Mouse (Mus musculus): Measurements from ENCODE around the gene Rnf167.

Gene Rnf167

DNA sequence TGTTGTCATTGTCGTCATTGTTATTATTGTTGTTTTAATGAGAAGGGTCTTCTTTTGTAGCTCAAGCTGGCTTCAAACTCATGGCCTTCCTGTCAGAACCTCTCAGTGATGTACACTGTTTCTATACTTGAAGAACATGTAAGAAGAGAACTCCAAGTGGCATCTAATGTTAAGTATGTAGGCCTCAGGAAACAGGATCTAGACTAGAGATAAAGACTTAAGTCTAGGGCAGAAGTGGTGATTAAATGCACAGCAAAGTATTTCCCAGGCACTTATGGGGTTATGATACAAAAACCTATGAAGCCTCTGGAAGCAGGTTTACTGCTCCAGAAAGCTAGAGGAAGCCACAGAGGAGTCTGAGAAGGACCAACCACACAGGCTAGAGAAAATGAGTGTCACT is 8.7 kb upstream of the Rnf167 start:
- DNase-seq, result no peak

DNA sequence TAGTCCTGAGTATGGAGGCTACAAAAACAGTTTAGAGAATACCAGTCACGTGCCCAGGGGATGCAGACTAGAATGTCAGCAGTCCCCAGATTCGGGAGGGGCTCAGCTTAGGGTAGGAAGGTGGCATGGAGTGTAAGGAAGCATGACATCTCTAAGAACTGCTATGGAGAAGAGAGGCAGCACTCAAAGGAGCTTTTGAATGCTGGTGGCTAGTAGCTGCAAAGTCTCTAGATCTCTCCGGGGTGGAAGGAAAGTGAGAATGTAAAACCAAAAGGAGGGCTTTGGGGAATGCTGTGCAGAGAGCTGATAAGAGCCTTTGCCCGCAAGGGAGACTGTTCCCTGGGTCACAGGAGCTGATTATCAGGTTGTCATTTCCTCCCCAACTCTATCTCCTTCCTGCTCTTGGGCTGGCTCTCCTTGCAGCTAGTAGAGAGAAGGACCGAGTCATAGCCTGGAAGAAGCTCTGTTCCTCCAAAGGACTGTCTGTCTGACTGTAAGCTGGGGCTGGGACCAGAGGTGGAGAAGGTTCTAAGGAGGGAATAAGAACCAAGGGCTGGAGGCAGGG is 8.2 kb upstream of the Rnf167 start, which contains the start of gene Gp1ba:
Gene Gp1ba (plus strand): TSS at position 409 of the 565 bp plus-strand sequence.
- DNase-seq, result no peak

DNA sequence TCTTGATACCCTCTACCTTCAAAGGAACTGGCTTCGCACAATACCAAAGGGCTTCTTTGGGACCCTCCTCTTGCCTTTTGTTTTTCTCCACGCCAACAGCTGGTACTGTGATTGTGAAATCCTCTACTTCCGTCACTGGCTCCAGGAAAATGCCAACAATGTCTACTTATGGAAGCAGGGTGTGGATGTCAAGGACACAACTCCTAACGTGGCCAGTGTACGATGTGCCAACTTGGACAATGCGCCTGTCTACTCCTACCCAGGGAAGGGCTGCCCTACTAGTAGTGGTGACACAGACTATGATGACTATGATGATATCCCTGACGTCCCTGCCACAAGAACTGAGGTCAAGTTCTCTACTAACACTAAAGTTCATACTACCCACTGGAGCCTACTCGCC is 7.1 kb upstream of the Rnf167 start:
- no peak for DNase-seq

- no peak for DNase-seq
Measured at GRCm38 (mm10) chr11:70641241-70641640, 5.8 kb upstream of the Rnf167 start.

GRCm38 (mm10) chr11:70643051-70643450 is 4.0 kb upstream of the Rnf167 start:
- DNase-seq, result no peak

DNA sequence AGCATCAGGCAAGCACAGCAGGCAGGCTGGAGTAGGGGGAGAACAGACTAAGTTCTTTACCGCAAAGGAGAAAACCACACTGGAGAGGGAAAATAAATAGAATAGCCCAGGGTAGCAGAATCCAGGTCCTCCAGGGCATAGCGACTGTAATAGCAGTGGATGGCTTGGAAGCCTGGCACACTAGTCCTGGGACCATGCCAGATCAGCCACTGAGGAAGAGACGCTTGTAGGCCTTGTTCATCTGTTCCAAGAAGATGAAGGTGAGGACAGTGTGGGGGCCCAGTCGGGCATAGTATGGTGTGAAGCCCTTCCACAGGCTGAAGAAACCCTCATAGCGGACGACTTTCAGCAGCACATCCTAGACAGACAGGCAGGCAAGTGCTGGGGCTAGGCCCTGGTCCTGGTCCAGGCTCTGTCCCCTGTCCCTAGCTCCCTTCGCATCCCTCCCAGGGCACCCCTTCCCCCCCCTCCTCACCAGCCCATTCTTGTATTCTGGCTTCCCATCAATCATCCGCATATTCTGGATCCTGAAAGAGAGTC is 2.4 kb upstream of the Rnf167 start:
- no peak for DNase-seq

DNA sequence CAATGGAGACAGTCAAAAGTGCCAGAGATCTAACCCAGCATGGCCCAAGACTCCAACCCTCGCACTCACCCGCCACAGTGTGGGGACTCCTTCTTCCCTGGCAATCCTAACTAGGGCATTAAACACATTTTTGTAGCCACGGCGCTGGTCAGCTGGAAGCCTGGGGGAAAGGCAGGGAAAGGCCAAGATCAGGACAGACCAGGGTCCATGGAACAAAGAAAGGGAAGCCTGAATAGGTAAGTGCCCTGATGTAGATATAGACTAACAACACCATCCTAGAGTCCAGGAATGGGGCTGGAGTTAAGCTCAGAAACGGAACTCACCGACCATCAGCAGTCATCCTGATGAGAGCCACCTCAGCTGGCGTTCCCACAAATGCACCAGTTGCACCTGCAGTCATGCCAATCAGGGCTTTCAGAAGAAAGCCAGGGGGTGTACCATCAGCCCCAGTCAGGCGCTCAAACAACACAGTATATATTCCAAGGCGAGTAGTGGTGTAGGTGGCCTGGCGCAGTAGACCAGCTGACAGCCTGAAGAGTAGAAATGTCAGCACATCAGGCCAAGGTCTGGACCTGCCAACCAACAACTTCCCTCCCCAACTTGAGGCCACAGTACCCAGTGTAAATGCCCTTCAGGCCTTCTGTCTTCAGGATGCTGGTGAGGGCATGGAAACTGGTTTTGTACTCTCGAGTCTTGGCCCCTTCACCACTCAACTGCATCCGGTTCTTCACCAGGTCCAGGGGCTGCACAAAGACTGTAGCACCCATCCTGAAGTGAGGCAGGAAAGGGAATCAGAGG is 1.4 kb upstream of the Rnf167 start:
- DNase-seq, result no peak

DNA sequence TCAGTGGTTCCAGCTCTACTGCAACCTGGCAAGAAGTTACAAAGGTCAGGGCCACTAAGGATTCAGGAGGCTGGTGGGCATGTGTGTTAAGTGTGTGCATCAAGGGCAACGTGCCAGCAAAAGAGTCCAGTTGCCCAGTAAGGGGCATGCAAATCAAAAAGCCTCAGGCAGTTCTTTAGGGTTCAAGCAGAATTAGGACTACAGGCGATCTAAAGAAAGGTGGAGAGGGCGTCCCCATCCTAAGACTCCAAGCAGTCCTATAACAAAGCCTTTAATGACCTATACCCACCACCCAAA is 828 bp upstream of the Rnf167 start:
- no peak for DNase-seq

- DNase-seq, result peak; percentile 35 to 43
Measured at GRCm38 (mm10) chr11:70647716-70648420, 833 bp downstream of the Rnf167 start.

- DNase-seq, result no peak
Measured at GRCm38 (mm10) chr11:70648512-70648911, 1.5 kb downstream of the Rnf167 start.

GRCm38 (mm10) chr11:70649185-70649734 is 2.2 kb downstream of the Rnf167 start:
- DNase-seq, result no peak

- DNase-seq, result peak; percentile 69 to 71
Measured at GRCm38 (mm10) chr11:70650322-70651175, 3.5 kb downstream of the Rnf167 start.

DNA sequence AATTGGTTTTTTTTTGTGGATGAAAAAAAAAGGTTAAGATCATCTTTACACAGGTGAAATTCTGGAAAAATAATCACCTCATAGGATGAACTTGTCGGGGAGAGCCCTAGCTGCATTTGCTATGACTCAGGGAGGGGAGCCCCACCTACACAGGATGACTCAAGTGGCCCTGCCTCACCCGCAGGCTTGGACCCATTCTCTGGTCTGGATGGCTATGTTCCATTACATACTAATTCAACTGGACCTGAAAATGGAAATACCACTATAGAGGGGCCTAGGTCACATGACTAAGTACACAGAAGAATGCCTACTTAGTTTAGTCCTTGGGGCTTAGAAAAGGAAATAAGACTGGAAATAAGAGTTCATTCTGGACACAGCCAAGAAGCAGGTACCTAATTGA is 4.4 kb downstream of the Rnf167 start:
- no peak for DNase-seq

DNA sequence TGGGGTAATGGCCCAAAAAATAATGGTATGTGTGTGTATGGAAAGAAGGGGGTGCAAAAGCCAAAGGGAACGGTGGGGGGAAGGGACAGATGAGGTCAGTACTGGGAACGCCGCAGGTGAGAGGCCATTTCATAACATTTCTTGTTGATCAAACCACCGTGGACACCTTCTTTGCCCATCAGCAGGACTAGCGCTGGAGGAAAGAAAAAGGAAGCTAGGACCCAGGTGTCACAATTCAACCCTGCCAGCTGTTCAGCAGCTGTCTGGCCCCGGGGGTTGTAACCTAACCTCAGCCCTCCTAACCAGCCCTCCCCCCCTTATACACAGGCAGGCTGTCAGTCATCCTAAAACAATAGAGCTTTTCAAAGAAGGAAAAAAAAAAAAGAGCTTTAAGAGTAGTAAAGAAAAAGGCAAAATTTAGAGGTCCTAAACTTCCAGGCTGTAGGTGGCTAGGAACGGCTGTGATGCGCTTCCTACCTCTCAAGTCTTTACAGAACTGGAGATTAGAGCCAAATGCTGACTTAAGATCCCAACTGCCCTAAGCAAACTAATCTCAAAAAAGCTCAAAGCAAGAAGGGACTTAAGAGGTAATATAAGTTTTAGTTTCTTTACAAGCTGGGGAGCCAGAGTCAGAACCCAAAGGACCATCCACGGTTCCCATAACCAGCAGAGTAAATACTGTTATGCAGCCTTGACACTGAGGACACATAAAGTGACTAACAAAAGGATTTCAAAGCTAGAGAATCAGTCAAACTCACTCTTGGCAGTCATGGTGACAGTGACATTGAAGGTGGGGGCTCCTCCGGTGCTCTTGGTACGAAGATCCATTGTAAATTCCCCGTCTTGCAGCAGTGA is 5.2 kb downstream of the Rnf167 start:
- peak; percentile 31 to 34 for DNase-seq

DNA sequence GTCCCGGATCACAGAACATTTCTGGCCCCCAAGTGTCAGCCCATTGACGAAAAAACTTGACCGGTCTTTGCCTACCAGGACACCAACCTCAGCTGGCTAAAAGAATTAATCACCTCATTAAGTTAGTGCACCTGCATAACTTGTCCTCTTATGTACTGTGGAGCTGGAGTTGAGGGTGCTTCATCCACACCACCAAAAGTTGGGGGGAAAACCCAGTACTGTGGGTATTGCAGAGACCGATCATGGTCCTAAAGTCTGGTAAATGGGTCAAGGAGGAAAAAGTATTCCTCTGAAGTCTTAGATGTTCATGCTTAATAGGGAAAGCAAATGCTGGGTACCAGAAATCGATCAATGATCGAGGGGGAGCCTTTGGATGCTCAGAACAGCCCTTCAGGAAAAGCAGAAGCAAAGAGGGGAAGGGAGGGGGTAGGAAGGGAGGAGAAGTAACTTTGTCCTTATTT is 5.9 kb downstream of the Rnf167 start:
- peak in 1 of 2 experiments; percentile 61 for DNase-seq

- peak; percentile 72 to 75 for DNase-seq
Measured at GRCm38 (mm10) chr11:70653345-70654197, 6.5 kb downstream of the Rnf167 start.

GRCm38 (mm10) chr11:70654198-70654922 is 7.3 kb downstream of the Rnf167 start, which contains the start of gene Pfn1:
Gene Pfn1 (minus strand): TSS chr11:70654644.
- DNase-seq, result peak; percentile 82 to 83

GRCm38 (mm10) chr11:70654923-70655570 is 8.0 kb downstream of the Rnf167 start:
- peak; percentile 79 for DNase-seq

All from B cell, adult 2 months (primary cell).